Mouse (Mus musculus) hindbrain, embryonic 12.5 days (tissue): ENCODE data around the gene Myo1h. TPM values are rescaled to one million over a fixed set of nuclear protein-coding genes. Genes with fewer than 3 reads are reported as not detected.

Source experiments
- ATAC-seq: fragments of 200-750 bp; cut with Nextera tagmentation; 2 replicates; pipeline ENCODE4 v1.8.0; 2017; ENCODE audit warnings: moderate TSS enrichment; ENCODE audit not compliant: low FRiP score
- H3K27ac ChIP-seq: fragments of 300-500 bp; sonication (generic); 2 replicates; pipeline ENCODE4 v1.5.1; 2016; ENCODE audit warnings: mild to moderate bottlenecking
- H3K27me3 ChIP-seq: fragments of 300-500 bp; sonication (generic); 2 replicates; pipeline ENCODE4 v1.6.1; 2016; ENCODE audit warnings: mild to moderate bottlenecking
- H3K36me3 ChIP-seq: fragments of 300-500 bp; sonication (generic); 2 replicates; pipeline ENCODE4 v1.6.1; 2016; ENCODE audit warnings: mild to moderate bottlenecking
- H3K4me1 ChIP-seq: fragments of 300-500 bp; sonication (generic); 2 replicates; pipeline ENCODE4 v1.6.1; 2016
- H3K4me2 ChIP-seq: fragments of 300-500 bp; sonication (generic); replicated peaks from 2 replicates; pipeline ENCODE4 v1.6.1; 2016; ENCODE audit warnings: mild to moderate bottlenecking
- H3K4me3 ChIP-seq: fragments of 300-500 bp; sonication (generic); 2 replicates; pipeline ENCODE4 v1.5.1; 2016; ENCODE audit warnings: mild to moderate bottlenecking
- H3K9ac ChIP-seq: fragments of 300-500 bp; sonication (generic); 2 replicates; pipeline ENCODE4 v1.6.1; 2016; ENCODE audit warnings: mild to moderate bottlenecking, moderate library complexity
- H3K9me3 ChIP-seq: fragments of 300-500 bp; sonication (generic); replicated peaks from 2 replicates; pipeline ENCODE4 v1.6.1; 2016; ENCODE audit warnings: mild to moderate bottlenecking
- WGBS: fragments of 180-500 bp; shearing (Covaris S2); methylation state at CpG from one replicate; pipeline ENCODE4 v1.1.7; 2016; 5-methylcytosine and 5-hydroxymethylcytosine counted together
- polyA plus RNA-seq: library from polyadenylated mRNA; unstranded; fragments of >200 nt; fragmentation: Nextera tagmentation; extraction: Ambion mirVana; gene quantifications from 2 replicates; pipeline ENCODE4 v1.2.1, GENCODE M21; 2016

The Myo1h gene
- polyA plus RNA-seq, 1 experiment from 2014 or later: 0.79 TPM

DNA sequence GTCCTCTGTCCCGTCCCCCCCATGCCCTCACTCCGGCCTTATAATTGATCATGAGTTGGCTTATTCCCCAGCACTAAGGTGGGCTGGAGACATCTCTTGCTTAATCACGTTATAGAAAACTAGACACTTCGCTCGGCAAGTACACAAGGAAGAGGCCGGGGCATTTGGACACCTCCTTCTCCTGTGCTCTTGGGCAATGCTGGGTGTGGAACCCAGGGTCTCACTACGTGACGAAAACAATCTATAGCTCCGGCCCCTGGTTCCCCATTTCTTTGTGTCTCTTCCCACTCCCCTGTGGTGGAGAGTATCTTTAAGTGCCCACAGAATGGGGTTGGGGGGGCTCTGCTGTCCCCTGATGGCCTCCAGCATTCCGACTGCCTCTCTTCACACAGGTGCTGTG is 58.0 kb downstream of the Myo1h start:
- Histone ChIP-seq H3K9me3 (no peaks in the 10 kb centered on the region), H3K27ac (no peak overlapping the region), H3K4me2 (no peak overlapping the region), H3K36me3 (no peaks in the 10 kb centered on the region), H3K27me3 (no peaks in the 10 kb centered on the region), H3K4me1 (no peaks in the 10 kb centered on the region), H3K4me3 (no peak overlapping the region), H3K9ac (no peak overlapping the region)
- ATAC-seq: no peak
- 85% methylated on average over 10 of the region's 10 CpGs for WGBS

DNA sequence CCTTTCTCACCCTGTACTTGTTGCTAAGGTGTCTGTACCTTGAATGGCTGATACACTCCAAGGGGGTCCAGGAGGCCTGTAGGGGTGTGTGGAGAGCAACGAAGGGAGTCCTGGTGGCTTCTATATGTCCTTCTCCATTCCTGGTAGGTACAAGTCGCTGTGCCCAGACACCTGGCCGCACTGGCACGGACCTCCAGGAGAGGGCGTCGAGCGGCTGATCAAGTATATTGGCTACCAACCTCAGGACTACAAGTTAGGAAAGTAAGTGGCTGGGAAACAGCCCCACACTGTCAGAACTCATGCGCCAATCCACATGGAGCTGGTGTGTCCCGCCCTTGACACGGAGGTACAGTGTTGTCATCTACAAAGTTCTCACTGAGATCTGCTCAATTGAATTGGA is 62.5 kb downstream of the Myo1h start:
- H3K9me3 ChIP-seq: no peaks in the 10 kb centered on the region
- no peak overlapping the region for H3K4me3 ChIP-seq
- no peak overlapping the region for H3K4me2 ChIP-seq
- no peaks in the 10 kb centered on the region for H3K4me1 ChIP-seq
- no peaks in the 10 kb centered on the region for H3K36me3 ChIP-seq
- WGBS: 60% methylated on average over 10 of the region's 10 CpGs
- H3K9ac ChIP-seq: no peak overlapping the region
- H3K27me3 ChIP-seq: no peaks in the 10 kb centered on the region
- H3K27ac ChIP-seq: no peak overlapping the region
- no peak for ATAC-seq

DNA sequence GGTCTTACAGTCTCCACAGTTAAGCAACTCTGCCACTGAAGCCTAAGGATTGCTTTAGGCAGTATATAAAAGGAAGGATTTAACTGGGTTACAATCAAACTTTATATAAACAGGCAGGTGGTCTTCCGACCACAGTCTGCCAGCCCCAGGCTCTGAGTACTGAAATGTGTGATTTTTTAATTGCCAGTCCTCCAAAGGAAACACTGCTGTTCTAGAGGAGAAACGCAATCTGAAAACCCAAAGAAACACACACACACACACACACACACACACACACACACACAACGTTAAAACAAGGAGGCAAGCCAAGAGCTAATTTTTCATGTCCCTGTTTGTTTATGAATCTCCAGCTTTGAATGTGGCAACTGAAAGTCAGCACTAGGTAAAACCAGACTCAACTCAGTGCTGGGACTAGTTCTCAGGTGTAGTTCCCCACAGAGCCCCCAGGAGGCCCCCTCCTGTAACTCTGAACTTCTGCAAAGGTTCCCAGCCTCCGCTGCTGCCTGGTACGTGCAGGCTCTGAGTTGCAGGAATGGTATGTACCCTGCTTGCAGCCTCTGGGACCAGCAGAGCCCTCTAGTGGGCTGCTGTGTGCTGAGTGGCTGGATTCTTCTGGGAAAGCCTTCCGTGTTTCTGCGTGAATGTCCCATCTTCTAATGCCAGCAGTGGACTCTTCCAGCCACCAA is 67.4 kb downstream of the Myo1h start:
- H3K4me1 ChIP-seq: peaks cover 8% of the 10 kb centered on the region; the same call in 1 of the 2 replicates
- no peak overlapping the region for H3K27ac ChIP-seq
- peaks cover 14% of the 10 kb centered on the region for H3K36me3 ChIP-seq
- no peak overlapping the region for H3K4me3 ChIP-seq
- ATAC-seq: no peak
- H3K4me2 ChIP-seq: no peak overlapping the region
- no peak overlapping the region for H3K9ac ChIP-seq
- no peaks in the 10 kb centered on the region for H3K27me3 ChIP-seq
- WGBS: 31% methylated on average over 7 of the region's 7 CpGs
- H3K9me3 ChIP-seq: no peaks in the 10 kb centered on the region

DNA sequence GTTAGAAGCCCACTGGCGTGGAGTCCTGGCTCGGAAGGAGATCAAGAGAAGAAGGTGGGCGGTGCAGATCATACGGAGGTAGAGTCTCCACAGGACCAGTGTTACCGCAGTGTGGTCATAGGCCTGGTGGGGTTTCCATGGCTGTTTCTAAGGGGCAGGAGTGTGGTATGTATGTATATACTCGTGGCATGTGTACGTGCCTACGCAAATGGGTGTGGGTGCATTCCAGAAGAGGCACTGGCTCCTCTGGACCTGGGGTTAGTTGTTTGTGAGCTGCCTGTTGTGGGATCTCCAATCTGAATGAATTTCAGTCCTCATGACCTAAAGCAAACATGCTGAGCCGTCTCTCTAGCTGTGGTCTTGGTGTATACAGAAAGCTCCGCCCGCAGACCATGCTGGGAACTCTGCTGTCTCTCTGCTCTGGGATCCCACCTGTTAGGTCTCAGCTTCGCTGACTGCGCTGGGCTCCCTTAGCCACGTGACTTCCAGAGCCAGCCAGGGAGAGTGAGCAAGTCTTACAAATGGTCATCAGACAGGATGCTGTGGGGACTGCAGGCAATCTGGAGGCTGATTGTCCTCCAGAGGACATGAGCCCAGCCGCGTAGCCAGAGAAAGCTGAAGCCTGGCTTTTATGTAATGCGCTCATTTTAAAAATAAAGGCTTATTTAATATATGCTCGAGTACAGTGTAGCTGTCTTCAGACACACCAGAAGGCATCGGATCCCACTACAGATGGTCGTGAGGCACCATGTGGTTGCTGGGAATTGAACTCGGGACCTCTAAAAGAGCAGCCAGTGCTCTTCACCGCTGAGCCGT is 68.2 kb downstream of the Myo1h start:
- H3K9ac ChIP-seq: no peak overlapping the region
- peak; percentile 29; the same call in 1 of the 2 replicates for ATAC-seq
- peaks cover 8% of the 10 kb centered on the region; the same call in 1 of the 2 replicates for H3K4me1 ChIP-seq
- no peaks in the 10 kb centered on the region for H3K27me3 ChIP-seq
- no peak overlapping the region for H3K4me2 ChIP-seq
- 57% methylated on average over 23 of the region's 23 CpGs for whole genome bisulfite sequencing
- no peaks in the 10 kb centered on the region for H3K9me3 ChIP-seq
- no peak overlapping the region for H3K4me3 ChIP-seq
- no peak overlapping the region for H3K27ac ChIP-seq
- peaks cover 20% of the 10 kb centered on the region for H3K36me3 ChIP-seq

DNA sequence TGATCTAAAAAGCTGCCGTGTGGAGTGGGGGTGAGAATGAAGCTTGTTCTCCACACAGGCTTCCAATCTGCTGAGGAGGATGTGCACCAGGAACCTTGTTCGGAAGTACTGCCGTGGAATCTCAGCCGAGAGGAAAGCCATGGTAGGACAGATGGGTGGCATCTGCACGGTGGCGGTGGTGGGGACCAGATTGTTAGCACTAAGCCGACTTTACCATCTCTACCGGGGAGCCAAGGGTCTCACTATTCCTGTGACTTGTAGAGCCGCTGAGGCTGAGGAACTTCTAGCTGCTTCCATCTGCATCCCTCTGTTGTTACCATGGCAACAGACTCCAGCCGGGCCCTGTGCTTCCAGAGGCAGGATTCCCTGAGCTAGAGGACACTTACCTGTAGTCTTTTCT is 69.9 kb downstream of the Myo1h start:
- no peaks in the 10 kb centered on the region for H3K27me3 ChIP-seq
- H3K4me2 ChIP-seq: no peak overlapping the region
- H3K36me3 ChIP-seq: peaks cover 37% of the 10 kb centered on the region
- H3K9me3 ChIP-seq: no peaks in the 10 kb centered on the region
- ATAC-seq: no peak
- peaks cover 8% of the 10 kb centered on the region; the same call in 1 of the 2 replicates for H3K4me1 ChIP-seq
- no peak overlapping the region for H3K4me3 ChIP-seq
- WGBS: 72% methylated on average over 10 of the region's 10 CpGs
- H3K27ac ChIP-seq: no peak overlapping the region
- no peak overlapping the region for H3K9ac ChIP-seq

DNA sequence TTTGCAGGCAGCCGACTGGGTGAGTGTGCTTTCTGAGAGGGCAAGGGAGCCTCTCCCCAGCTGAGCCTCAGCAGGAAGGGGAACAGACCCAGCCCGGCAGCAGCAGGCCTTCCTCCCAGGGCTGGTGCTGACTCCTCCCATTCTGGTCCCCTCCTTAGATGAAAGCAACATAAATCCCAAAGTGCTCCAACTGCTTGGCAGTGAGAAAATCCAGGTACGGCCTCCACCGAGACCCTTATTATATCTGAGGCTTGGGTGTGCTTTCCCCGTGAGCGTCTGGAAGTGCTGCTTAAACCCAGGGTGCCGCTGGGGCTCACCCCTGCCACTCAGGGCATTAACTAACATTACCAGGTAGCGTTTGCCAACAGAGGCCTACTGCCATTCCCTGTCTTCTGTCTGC is 70.6 kb downstream of the Myo1h start:
- 77% methylated on average over 8 of the region's 8 CpGs for WGBS
- no peaks in the 10 kb centered on the region for H3K9me3 ChIP-seq
- no peak overlapping the region for H3K9ac ChIP-seq
- H3K4me3 ChIP-seq: no peak overlapping the region
- no peak overlapping the region for H3K4me2 ChIP-seq
- H3K4me1 ChIP-seq: peaks cover 8% of the 10 kb centered on the region; the same call in 1 of the 2 replicates
- peaks cover 43% of the 10 kb centered on the region for H3K36me3 ChIP-seq
- no peak overlapping the region for H3K27ac ChIP-seq
- no peaks in the 10 kb centered on the region for H3K27me3 ChIP-seq
- ATAC-seq: no peak

DNA sequence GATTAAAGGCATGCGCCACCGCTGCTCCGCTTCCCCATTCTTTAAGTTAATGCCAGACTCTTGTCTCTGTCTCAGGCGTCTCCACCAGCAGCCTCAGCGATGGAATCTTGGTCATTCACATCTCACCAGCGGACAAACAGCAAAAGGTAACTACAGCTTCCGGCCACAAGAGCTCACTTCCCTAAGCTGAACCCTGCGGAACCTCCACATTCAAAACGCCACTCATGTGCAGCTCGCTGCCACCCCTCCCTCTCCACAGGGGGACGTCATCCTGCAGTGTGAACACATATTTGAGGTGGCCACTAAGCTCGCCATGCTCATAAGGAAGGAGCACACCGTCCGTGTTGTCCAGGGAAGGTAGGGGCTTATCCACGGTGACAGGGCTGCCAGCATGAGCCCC is 72.0 kb downstream of the Myo1h start:
- ATAC-seq: no peak
- Histone ChIP-seq H3K9ac (no peak overlapping the region), H3K4me1 (peaks cover 8% of the 10 kb centered on the region; the same call in 1 of the 2 replicates), H3K9me3 (no peaks in the 10 kb centered on the region), H3K4me2 (no peak overlapping the region), H3K4me3 (no peak overlapping the region), H3K36me3 (peaks cover 57% of the 10 kb centered on the region), H3K27me3 (no peaks in the 10 kb centered on the region), H3K27ac (no peak overlapping the region)
- WGBS: 82% methylated on average over 15 of the region's 15 CpGs

DNA sequence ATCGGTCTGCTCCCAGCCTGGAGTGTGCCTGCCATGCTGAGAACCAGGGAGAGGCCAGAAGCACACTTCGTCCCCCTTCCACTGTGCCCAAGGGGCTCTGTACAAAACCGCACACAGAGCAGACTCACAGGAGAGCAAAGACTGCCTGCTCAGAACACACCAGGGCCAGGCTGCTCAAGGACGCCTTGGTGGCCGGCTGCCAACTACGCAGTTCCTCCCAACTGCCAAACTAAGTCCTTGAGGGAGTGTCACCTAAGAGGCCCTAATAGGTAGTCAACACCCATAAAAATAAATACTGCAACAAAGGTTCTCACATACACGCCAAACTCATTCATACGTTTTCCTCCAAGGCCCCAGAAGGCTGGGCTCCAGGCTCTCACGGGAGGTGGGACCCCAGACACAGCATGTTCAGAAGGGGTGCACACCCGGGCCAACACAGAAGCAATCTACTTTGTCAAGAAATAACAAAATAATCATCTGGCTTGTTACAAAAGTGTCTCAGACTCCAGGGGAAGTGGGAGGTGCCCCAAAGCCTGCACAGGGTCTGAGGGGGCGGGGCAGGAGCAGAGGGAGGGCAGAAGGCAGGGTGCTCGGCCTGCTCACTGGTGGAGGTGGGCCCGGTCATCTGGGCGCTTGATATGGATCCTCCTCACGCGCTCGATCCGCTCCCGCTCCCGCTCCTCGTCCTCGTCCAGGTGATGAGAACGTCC is 76.2 kb downstream of the Myo1h start:
- no peak overlapping the region for H3K4me3 ChIP-seq
- H3K4me2 ChIP-seq: no peak overlapping the region
- peaks cover 7% of the 10 kb centered on the region; the same call in 1 of the 2 replicates for H3K4me1 ChIP-seq
- H3K27me3 ChIP-seq: no peaks in the 10 kb centered on the region
- no peak for ATAC-seq
- no peaks in the 10 kb centered on the region for H3K9me3 ChIP-seq
- no peak overlapping the region for H3K27ac ChIP-seq
- WGBS: 89% methylated on average over 23 of the region's 23 CpGs
- peaks cover 96% of the 10 kb centered on the region for H3K36me3 ChIP-seq
- H3K9ac ChIP-seq: no peak overlapping the region

DNA sequence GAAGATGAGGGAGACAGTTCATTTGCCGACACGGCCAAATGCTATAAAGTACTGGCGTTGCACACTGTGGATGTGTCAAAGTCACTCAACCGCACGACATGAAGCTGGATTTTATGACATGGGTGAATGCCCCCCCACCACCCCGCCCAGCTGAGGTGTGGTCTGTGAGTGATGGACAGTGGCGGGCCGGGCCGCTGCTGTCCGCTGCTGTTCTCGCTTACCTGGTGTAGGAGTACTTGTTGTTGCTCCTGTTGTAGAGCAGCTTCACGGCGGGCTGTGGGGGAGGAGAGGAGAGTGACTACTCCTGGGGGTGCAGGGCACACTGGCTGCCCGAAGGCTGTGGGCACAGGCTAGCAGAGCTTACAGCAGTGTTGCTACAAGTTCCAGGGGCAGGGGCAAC is 79.2 kb downstream of the Myo1h start:
- 93% methylated on average over 8 of the region's 14 CpGs for WGBS
- Histone ChIP-seq H3K4me1 (peaks cover 30% of the 10 kb centered on the region), H3K9me3 (no peaks in the 10 kb centered on the region), H3K36me3 (peaks cover 98% of the 10 kb centered on the region), H3K9ac (no peak overlapping the region), H3K27ac (no peak overlapping the region), H3K4me2 (no peak overlapping the region), H3K4me3 (no peak overlapping the region), H3K27me3 (no peaks in the 10 kb centered on the region)
- no peak for ATAC-seq

DNA sequence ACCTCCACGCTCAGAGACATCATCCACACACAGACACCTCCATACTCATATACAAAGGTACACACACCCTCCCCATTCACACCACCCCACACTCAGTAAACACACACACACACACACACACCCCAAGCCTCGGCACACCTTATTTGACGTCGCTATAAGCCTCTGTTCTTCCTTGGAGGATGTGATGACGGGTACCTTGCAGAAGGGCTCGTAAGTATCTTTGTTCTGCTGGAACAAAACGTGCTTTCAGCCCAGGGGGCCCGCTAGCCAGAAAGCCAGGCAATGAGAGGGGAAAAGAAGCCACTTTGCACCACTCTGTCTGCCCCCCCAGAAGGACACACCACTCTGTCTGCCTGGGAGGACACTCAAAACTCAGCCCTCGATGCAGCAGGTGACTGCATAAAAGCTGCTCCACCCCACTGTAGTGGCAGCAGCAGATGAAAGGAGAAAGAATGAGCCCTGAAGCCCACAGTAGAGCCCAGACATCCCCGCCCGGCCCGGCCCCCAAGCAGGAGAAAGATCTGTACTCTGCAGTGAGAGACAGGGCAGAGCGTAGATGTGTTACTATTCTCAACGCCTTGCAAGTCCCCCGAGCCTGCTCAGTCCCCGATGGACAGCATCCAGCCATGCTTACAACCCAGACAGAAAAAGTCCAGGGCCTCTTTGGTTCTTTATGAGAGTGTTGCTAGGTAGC is 80.0 kb downstream of the Myo1h start:
- H3K9ac ChIP-seq: no peak overlapping the region
- peaks cover 98% of the 10 kb centered on the region for H3K36me3 ChIP-seq
- no peak overlapping the region for H3K27ac ChIP-seq
- no peaks in the 10 kb centered on the region for H3K27me3 ChIP-seq
- no peaks in the 10 kb centered on the region for H3K9me3 ChIP-seq
- ATAC-seq: no peak
- peaks cover 32% of the 10 kb centered on the region for H3K4me1 ChIP-seq
- no peak overlapping the region for H3K4me2 ChIP-seq
- H3K4me3 ChIP-seq: no peak overlapping the region
- WGBS: 89% methylated on average over 16 of the region's 16 CpGs

DNA sequence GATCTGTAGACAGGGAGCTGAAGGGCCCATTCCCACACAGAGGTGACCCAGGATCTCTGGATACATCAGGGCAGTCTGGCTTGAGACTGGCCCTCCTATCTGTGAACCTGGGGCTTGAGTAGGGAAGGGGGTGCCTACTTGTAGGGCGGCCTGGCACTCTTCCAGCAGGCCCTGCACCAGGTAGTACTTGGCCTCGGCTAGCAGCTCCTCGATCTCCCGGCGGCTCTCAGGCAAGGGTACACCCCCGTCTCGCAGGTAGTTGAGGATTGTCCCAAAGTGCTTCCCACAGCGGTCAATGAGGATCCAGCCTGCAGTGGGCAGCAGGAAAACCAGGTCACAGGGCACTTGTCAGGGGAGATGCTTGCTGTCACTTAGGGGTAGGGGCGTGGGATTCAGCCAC is 81.0 kb downstream of the Myo1h start:
- Histone ChIP-seq H3K4me3 (no peak overlapping the region), H3K4me1 (peaks cover 32% of the 10 kb centered on the region), H3K9me3 (no peaks in the 10 kb centered on the region), H3K27ac (peak overlapping the region; percentile 56), H3K27me3 (no peaks in the 10 kb centered on the region), H3K36me3 (peaks cover 99% of the 10 kb centered on the region), H3K9ac (no peak overlapping the region), H3K4me2 (no peak overlapping the region)
- ATAC-seq: no peak
- 63% methylated on average over 9 of the region's 9 CpGs for WGBS

DNA sequence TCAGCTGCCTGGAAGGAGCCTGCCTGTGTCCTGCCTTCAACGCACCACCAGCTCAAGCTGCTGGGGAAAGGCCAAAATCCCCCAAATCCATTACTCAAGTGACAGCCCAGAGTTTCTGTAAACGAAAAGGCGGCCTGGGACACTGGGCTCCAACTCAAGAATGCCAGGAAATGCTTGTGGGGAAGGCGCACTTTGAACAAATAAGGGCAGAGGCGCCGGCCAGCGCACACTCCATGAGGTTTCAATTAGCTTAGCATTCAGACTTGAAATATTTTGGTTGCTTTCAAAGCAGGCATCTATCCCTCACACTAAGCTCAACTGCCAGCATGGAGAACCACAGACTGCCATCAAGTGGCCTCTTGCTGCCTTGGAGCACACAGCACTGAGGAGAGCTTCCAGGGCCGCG is 81.4 kb downstream of the Myo1h start:
- no peaks in the 10 kb centered on the region for H3K27me3 ChIP-seq
- H3K9ac ChIP-seq: no peak overlapping the region
- 60% methylated on average over 9 of the region's 9 CpGs for WGBS
- peak overlapping the region; percentile 56 for H3K27ac ChIP-seq
- ATAC-seq: no peak
- H3K4me2 ChIP-seq: no peak overlapping the region
- H3K4me3 ChIP-seq: no peak overlapping the region
- H3K36me3 ChIP-seq: peaks cover 98% of the 10 kb centered on the region
- no peaks in the 10 kb centered on the region for H3K9me3 ChIP-seq
- H3K4me1 ChIP-seq: peaks cover 32% of the 10 kb centered on the region
